Mouse (Mus musculus) frontal cortex, postnatal 36 days (tissue): ENCODE results near the gene Smim5.
A peak's percentile ranks its signal among the peaks of the same experiment; 100 is the strongest.

Experiments used
- DNase-seq, 2 experiments: peaks; one replicate each; pipeline ENCODE4 v3.0.0; 2022; ENCODE audit warnings: low spot score in 2 of 2

The Smim5 gene

GRCm38 (mm10) chr11:115894755-115895520, 4.8 kb upstream of the Smim5 start:
- DNase-seq, result peak in 1 of 2 experiments; percentile 7

DNA sequence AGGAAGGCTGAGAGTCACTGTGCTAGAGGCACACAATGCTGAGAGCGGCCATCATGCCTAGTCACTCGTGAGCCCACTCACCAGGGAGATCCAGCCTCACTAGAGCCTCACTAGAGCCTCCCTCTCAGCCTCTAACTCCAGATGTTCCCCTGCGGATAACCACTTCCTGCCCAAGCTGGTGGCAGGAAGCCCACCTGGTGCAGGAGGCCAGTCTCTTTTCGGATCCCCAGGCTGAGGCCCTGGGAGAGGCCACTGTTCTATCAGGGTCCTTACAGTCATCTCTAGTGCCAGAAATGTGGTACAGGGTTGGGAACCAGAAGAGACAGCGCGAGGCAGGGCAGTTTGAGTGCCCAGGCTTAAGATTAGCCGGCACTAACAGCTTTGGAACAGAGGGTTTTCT, 1.3 kb upstream of the Smim5 start:
- DNase-seq, result no peak

- peak; percentile 30 to 49 for DNase-seq
These were observed 880 bp upstream of the Smim5 start for GRCm38 (mm10) chr11:115898886-115899285.

DNA sequence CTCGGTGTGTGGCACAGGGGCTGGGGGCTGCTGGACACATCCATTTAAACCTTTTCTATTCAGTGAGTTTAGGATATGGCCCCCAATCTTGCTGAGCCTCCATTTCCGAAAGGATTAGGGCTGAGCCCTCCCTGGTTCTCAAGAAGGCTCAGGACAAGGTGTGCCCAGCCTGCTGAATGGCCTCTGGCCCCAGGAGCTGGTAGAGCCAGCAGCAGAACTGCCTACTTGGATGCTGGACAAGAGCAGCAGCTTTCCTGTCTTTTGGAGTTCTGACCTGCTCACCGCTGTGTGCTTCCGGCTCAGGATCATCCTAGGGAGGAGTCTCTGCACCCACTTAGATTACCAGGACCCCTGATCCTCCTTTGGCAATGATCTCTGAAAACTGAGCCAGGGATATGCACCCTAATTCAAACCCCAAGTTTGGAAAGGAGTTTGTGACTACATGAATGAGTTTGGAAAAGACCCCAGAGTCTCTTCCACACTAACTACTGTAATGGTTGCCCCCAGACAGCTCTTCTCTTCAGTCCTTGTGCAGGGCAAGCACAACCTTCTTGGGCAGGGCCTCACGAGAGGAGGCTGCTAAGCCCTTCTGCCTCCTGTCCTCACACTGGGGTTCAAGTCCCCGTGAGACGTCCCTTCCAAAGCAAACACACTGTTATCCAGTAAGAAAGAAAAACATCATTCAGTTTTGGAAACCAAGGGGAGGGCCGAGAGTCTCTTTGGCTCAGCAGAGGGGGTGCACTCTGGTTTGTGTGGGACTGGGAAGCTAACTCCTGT, 983 bp downstream of the Smim5 start:
- DNase-seq, result no peak

DNA sequence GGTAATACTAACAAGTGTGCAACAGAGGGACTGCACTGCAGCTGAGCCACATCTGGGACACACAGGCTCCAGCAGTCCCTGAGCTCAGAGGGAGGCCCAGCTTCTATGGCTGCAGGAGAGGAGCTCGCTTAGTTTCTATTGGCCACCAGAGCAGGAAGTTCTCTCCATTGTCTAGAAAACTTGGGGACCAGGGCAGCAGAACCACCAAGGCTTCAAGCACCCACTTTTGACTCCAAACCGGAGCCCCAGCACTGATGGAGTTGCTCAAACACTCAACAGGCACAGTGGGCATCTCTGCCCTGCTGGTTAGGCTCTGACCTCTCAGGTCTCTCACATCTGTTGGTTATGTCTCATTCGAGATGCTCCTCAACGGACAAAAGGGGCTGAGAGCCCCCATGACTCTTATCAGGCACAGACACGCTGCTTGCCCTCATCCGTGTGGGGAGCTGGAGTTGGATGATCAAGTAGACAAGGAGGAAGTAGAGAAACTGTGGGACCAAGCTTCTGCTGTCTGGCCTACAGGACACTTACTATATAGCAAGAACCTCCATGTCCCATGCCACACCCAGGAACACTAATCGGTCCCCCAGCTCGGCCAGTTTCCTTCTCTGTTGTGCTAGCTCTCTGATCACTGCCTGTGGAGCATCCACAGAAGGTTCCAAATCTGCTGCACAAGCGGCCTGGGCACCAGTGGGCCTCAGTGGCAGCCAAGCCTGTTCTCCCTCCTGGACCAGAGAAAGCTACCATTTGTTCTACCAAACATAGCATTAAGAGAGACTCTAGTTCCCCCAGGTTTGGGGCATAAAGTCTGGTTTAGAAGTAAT, 1.8 kb downstream of the Smim5 start:
- no peak for DNase-seq

DNA sequence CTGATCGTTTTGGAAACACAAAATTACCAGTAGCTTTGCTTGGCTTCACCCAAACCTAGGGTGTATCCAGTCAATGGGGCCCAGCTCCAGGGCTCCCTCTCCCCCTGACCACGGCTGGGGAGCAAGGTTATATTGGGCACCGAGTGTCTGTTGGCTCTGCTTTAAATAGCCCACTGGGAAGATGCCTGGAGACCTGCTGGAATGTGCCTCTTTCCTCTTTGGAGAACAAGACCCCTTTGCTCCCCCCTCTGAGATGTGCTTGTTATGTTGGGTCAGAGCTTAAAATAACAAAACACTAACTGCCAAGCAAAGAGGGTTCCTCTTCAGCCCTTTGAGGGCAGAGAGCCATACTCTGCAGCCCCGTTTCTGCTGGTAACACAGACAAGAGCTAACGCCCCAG, 2.4 kb downstream of the Smim5 start:
- no peak for DNase-seq

- no peak for DNase-seq
These were observed 3.1 kb downstream of the Smim5 start for GRCm38 (mm10) chr11:115902831-115903230.

- DNase-seq, result no peak
These were observed 3.8 kb downstream of the Smim5 start for GRCm38 (mm10) chr11:115903384-115904230.

GRCm38 (mm10) chr11:115904231-115904955, 4.6 kb downstream of the Smim5 start:
- no peak for DNase-seq

DNA sequence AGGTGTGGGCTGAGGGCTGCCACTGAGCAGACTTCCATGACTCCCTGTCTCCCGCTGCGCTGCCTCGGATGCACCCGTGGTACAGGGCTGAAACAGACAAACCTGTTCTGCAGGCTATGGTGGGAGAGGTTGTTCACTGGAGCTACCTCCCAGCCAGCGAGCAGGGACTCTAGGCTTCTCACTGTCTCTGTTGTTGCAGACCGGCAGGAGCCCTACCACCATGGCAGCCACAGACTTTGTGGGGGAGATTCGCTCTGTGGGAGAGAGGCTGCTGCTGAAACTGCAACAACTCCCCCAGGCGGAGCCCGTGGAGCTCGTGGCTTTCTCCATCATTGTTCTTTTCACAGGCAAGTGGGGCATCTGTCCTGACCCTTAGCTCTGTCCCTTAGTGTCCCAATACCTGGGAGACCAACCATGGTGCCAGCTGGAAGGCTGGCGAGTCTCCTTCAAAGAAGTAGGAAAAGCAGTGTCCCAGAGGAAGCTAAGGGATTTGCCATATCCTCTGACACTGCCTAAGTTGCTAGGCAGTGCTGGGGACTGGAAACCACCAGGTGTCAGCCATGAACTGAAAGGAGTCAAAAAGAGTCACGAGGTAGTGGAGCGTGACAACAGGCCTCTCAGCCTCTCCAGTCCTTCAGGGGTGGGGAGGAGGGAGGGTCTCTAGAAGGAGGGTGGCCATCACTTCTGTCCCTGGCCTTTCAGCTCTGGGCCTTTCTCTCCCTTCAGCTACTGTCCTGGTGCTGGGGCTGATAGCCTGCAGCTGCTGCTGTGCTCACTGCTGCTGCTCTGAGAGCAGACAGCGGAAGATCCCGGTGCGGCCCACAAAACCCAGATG, 5.4 kb downstream of the Smim5 start:
- peak; percentile 28 to 35 for DNase-seq

GRCm38 (mm10) chr11:115906116-115906515, 6.3 kb downstream of the Smim5 start:
- DNase-seq, result no peak

DNA sequence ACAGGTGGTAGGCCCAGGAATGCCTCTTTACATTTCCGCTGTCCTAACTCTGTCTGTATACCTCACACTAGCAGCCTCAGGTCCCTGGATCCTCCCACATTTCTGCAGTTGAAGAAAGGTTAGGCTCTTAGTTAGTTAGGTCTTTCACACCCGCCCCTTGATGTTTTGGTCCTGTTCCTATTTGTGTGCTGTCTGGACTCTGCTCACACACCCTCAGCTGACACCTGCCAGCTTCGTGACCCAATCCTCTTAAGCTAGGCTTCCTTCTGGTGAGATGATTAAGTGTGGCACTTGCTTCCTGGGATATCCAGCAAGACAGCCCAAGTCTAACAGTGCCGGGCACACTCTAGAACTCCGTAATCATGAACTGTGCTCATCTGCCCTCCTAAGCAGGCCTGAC, 6.8 kb downstream of the Smim5 start:
- no peak for DNase-seq

GRCm38 (mm10) chr11:115911134-115911561, 11.4 kb downstream of the Smim5 start:
- no peak for DNase-seq

- DNase-seq, result no peak
These were observed 12.0 kb downstream of the Smim5 start, which contains the start of gene Smim6 for GRCm38 (mm10) chr11:115911632-115912376. Smim6 (plus strand) TSS chr11:115912017.

DNA sequence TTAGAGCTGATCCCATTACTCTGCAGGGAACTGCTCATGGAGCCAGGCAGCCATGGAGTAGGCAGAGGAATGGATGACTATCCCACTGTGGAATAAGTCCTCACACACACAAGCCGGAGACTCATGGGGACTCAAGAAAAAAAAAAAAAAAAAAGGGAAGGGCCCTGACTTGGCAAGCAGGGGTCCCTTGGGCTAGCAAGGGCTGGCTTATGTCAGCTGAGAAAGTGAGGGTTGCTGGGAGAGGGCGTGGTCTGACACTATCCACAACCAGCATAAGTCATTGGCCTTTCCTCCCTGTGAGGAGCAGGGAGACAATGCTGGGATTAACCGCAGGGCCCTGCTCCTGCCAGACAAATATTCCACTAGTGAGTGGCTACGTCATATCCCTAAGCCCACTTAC, 16.8 kb downstream of the Smim5 start:
- no peak for DNase-seq

DNA sequence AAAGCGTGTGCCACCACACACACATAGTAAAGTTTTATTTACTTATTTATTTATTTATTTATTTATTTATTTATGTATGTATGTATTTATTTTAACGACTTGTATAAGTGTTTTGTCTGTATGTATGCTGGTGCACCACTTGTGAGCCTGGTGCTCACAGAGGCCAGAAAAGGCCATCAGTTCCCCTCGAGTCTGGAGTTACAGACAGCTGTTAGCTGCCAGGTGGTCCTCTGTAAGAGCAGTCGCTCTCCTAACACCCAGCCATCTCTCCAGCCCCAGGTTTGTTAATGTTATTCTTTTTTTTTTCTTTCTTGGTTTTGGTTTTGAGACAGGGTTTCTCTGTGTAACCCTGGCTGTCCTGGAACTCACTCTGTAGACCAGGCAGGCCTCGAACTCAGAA, 18.9 kb downstream of the Smim5 start:
- no peak for DNase-seq

- no peak for DNase-seq
These were observed 19.3 kb downstream of the Smim5 start for GRCm38 (mm10) chr11:115919073-115919472.

GRCm38 (mm10) chr11:115920110-115920818, 20.5 kb downstream of the Smim5 start:
- peak in 1 of 2 experiments; percentile 57 for DNase-seq
